Mouse (Mus musculus): ENCODE measurements at regions not wholly inside any gene's neighbourhood (a gene's known extent, or its start where the extent isn't known, plus 50 kb on each side); places are given as distances from the start of the nearest gene placed in this dataset.

DNA sequence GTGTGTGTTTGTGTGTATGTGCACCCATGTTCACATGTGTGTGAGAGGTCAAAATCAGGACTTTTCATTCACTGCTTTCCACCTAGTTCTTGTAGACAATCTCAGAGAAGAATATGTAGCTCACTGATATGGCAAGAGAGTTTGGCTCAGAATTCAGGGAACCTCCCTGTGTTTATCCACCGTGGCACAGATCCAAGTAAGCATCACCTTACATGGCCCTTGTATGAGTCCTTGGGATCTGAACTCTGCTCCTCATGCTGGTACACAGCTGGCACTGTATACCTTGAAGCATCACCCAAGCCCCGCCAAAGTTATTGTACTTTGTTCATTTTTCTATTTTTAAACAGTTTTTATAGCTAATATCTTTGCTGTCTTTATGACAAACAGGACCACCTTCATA lies 385.7 kb downstream of the Tecrl start:
- Histone ChIP-seq H3K27me3 (ENCODE audit: insufficient read depth, low read length) (no peaks in the 10 kb centered on the region), H3K4me1 (ENCODE audit: insufficient read depth, low read depth, low read length) (no peaks in the 10 kb centered on the region), H3K36me3 (replicated peaks) (no peaks in the 10 kb centered on the region), H3K4me3 (ENCODE audit: low read depth, low read length) (no peak overlapping the region), H3K9me3 (replicated peaks) (peaks cover 4% of the 10 kb centered on the region; the same call in 1 of the 2 replicates)
- no peak for ATAC-seq (ENCODE audit: extremely low read depth, insufficient number of reproducible peaks, low FRiP score, poor library complexity, severe bottlenecking)
- TF ChIP-seq CTCF (IDR thresholded peaks at IDR 0.05; ENCODE audit: low read depth, low read length) (no peak), POLR2AphosphoS5 (IDR thresholded peaks at IDR 0.05; ENCODE audit: insufficient replicate concordance, low read depth, low read length) (no peak), TAL1 (conservative IDR thresholded peaks at IDR 0.05; ENCODE audit: low read depth, low read length) (no peak)
- no peak for DNase-seq (ENCODE audit: low spot score)

DNA sequence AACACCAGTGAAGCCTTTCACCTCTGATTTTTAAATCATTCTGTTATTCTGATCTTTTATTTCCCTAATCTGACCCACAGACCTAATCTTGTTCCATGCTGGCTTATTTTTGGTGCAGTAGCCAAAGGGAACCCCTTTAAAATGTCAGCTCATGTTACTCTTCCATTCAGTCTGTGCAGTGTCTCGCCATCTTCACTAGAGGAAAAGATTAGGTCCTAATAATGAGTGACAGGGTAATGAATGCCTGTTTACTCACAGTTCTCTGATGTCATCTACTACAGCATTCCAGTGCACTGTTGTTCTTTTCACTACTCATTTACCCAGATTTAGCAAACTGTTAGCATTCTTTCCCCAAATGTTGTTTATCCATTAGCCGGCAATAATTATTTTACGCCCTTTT lies 388.2 kb downstream of the Tecrl start:
- TF ChIP-seq GATA2 (IDR thresholded peaks at IDR 0.05; ENCODE audit: borderline replicate concordance, low read depth, low read length) (no peak), TAL1 (conservative IDR thresholded peaks at IDR 0.05; ENCODE audit: low read depth, low read length) (no peak), CTCF (IDR thresholded peaks at IDR 0.05; ENCODE audit: low read depth, low read length) (no peak), GATA1 (IDR thresholded peaks at IDR 0.05; ENCODE audit: borderline replicate concordance, low read length) (no peak), POLR2AphosphoS5 (IDR thresholded peaks at IDR 0.05; ENCODE audit: insufficient replicate concordance, low read depth, low read length) (no peak)
- Histone ChIP-seq H3K9me3 (replicated peaks) (peaks cover 4% of the 10 kb centered on the region; the same call in 1 of the 2 replicates), H3K27me3 (ENCODE audit: insufficient read depth, low read length) (no peaks in the 10 kb centered on the region), H3K4me1 (ENCODE audit: insufficient read depth, low read depth, low read length) (no peaks in the 10 kb centered on the region), H3K4me3 (ENCODE audit: low read depth, low read length) (no peak overlapping the region), H3K36me3 (replicated peaks) (no peaks in the 10 kb centered on the region)
- no peak for DNase-seq (ENCODE audit: low spot score)
- no peak for ATAC-seq (ENCODE audit: extremely low read depth, insufficient number of reproducible peaks, low FRiP score, poor library complexity, severe bottlenecking)

DNA sequence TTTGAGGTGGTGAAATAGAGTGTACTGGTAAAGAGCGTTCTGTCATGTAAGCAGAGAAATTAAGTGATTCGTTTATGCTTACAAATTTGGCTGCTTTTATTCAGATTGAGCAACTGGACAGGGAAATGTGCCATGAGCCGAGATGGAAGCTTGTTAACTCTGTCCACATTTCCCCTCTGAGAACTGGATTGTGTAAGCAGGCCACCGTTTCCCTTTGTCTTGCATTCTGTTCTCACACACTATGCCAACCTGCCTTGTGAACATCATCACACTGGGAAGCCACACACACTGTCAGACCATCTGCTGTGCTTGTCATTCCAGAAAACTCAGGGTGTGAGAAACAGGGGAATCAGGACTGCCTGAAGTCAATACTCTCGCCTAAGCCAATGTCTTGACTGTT lies 388.8 kb downstream of the Tecrl start:
- DNase-seq (ENCODE audit: low spot score) (no peak), ATAC-seq (ENCODE audit: extremely low read depth, insufficient number of reproducible peaks, low FRiP score, poor library complexity, severe bottlenecking) (no peak)
- H3K9me3 ChIP-seq (replicated peaks): peaks cover 4% of the 10 kb centered on the region; the same call in 1 of the 2 replicates
- no peaks in the 10 kb centered on the region for H3K4me1 ChIP-seq (ENCODE audit: insufficient read depth, low read depth, low read length)
- H3K4me3 ChIP-seq (ENCODE audit: low read depth, low read length): no peak overlapping the region
- no peaks in the 10 kb centered on the region for H3K27me3 ChIP-seq (ENCODE audit: insufficient read depth, low read length)
- no peaks in the 10 kb centered on the region for H3K36me3 ChIP-seq (replicated peaks)
- TF ChIP-seq TAL1 (conservative IDR thresholded peaks at IDR 0.05; ENCODE audit: low read depth, low read length): no peak
- no peak for TF ChIP-seq POLR2AphosphoS5 (IDR thresholded peaks at IDR 0.05; ENCODE audit: insufficient replicate concordance, low read depth, low read length)
- TF ChIP-seq CTCF (IDR thresholded peaks at IDR 0.05; ENCODE audit: low read depth, low read length): no peak
- TF ChIP-seq GATA2 (IDR thresholded peaks at IDR 0.05; ENCODE audit: borderline replicate concordance, low read depth, low read length): no peak
- no peak for TF ChIP-seq GATA1 (IDR thresholded peaks at IDR 0.05; ENCODE audit: borderline replicate concordance, low read length)

DNA sequence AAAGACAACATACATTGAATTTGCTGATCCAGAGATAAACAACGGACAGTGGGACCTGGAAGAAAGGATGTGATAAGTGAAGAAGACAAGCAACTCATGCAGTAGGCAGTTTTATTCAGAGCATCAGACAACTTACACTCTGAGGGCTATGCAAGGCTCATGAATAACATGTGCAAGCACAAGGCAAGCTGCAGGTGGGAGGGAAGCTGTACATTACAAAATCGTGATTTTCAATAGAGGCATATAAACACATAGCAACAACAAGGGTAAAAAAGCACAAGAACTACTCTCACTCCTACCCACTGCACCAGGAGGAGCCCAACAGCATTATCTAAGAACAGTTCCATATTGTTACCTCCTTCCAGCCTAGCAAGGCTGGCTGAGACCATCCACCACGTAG lies 390.5 kb downstream of the Tecrl start:
- peaks cover 4% of the 10 kb centered on the region; the same call in 1 of the 2 replicates for H3K9me3 ChIP-seq (replicated peaks)
- H3K27me3 ChIP-seq (ENCODE audit: insufficient read depth, low read length): no peaks in the 10 kb centered on the region
- H3K4me3 ChIP-seq (ENCODE audit: low read depth, low read length): no peak overlapping the region
- H3K4me1 ChIP-seq (ENCODE audit: insufficient read depth, low read depth, low read length): no peaks in the 10 kb centered on the region
- H3K36me3 ChIP-seq (replicated peaks): no peaks in the 10 kb centered on the region
- DNase-seq (ENCODE audit: low spot score) (no peak), ATAC-seq (ENCODE audit: extremely low read depth, insufficient number of reproducible peaks, low FRiP score, poor library complexity, severe bottlenecking) (no peak)
- TF ChIP-seq GATA1 (IDR thresholded peaks at IDR 0.05; ENCODE audit: borderline replicate concordance, low read length): no peak
- TF ChIP-seq CTCF (IDR thresholded peaks at IDR 0.05; ENCODE audit: low read depth, low read length): no peak
- TF ChIP-seq GATA2 (IDR thresholded peaks at IDR 0.05; ENCODE audit: borderline replicate concordance, low read depth, low read length): no peak
- no peak for TF ChIP-seq POLR2AphosphoS5 (IDR thresholded peaks at IDR 0.05; ENCODE audit: insufficient replicate concordance, low read depth, low read length)
- no peak for TF ChIP-seq TAL1 (conservative IDR thresholded peaks at IDR 0.05; ENCODE audit: low read depth, low read length)

DNA sequence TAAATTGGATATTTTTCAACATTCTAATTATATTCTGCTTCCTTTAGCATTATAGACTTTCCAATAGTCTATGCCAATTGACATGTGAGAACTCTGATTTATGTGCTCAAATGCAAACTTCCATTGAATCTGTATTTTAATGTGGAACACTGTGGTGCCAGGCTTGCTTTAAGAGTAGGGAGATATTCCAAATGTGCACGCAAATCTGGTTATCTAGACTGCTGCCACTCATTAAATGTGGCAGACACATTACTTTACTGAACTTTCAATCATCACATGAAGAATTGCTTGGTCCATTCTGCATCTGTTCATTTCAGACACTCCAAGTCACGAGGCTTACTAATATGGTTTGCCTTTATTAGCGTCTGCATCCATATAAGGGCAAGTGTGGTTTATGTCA lies 399.0 kb downstream of the Tecrl start:
- H3K4me1 ChIP-seq (ENCODE audit: insufficient read depth, low read depth, low read length): no peaks in the 10 kb centered on the region
- no peak overlapping the region for H3K4me3 ChIP-seq (ENCODE audit: low read depth, low read length)
- no peaks in the 10 kb centered on the region for H3K27me3 ChIP-seq (ENCODE audit: insufficient read depth, low read length)
- TF ChIP-seq CTCF (IDR thresholded peaks at IDR 0.05; ENCODE audit: low read depth, low read length) (no peak), GATA1 (IDR thresholded peaks at IDR 0.05; ENCODE audit: borderline replicate concordance, low read length) (no peak), GATA2 (IDR thresholded peaks at IDR 0.05; ENCODE audit: borderline replicate concordance, low read depth, low read length) (no peak), POLR2AphosphoS5 (IDR thresholded peaks at IDR 0.05; ENCODE audit: insufficient replicate concordance, low read depth, low read length) (no peak), TAL1 (conservative IDR thresholded peaks at IDR 0.05; ENCODE audit: low read depth, low read length) (no peak)
- DNase-seq (ENCODE audit: low spot score) (no peak), ATAC-seq (ENCODE audit: extremely low read depth, insufficient number of reproducible peaks, low FRiP score, poor library complexity, severe bottlenecking) (no peak)
- no peaks in the 10 kb centered on the region for H3K36me3 ChIP-seq (replicated peaks)
- H3K9me3 ChIP-seq (replicated peaks): no peaks in the 10 kb centered on the region

DNA sequence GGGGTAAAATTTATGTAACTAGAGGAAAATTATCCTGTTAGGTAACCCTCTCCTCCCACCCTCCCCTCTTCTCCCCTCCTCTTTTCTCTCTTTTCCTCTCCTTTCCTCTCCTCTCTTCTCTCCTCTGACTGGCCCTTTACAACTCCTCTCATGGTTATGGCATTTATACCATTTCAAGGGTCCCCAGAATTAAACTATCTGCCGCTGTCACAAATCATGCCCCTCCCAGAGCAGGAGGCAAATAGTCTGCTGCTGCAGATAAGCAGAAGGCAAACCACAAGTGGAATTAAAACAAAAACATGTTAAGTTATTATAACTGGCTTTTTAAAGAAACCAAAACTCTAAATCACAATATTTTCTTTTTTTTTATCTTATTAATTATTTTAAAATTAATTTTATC lies 407.9 kb downstream of the Tecrl start:
- Histone ChIP-seq H3K4me1 (ENCODE audit: insufficient read depth, low read depth, low read length) (no peaks in the 10 kb centered on the region), H3K4me3 (ENCODE audit: low read depth, low read length) (no peak overlapping the region), H3K36me3 (replicated peaks) (no peaks in the 10 kb centered on the region), H3K9me3 (replicated peaks) (no peaks in the 10 kb centered on the region), H3K27me3 (ENCODE audit: insufficient read depth, low read length) (no peaks in the 10 kb centered on the region)
- TF ChIP-seq GATA2 (IDR thresholded peaks at IDR 0.05; ENCODE audit: borderline replicate concordance, low read depth, low read length) (no peak), CTCF (IDR thresholded peaks at IDR 0.05; ENCODE audit: low read depth, low read length) (no peak), TAL1 (conservative IDR thresholded peaks at IDR 0.05; ENCODE audit: low read depth, low read length) (no peak), GATA1 (IDR thresholded peaks at IDR 0.05; ENCODE audit: borderline replicate concordance, low read length) (no peak), POLR2AphosphoS5 (IDR thresholded peaks at IDR 0.05; ENCODE audit: insufficient replicate concordance, low read depth, low read length) (no peak)
- ATAC-seq (ENCODE audit: extremely low read depth, insufficient number of reproducible peaks, low FRiP score, poor library complexity, severe bottlenecking) (peak; percentile 67), DNase-seq (ENCODE audit: low spot score) (no peak)

Measured in G1E (cell line).